Mouse (Mus musculus): Measurements from ENCODE around the gene Fmnl2.

DNA sequence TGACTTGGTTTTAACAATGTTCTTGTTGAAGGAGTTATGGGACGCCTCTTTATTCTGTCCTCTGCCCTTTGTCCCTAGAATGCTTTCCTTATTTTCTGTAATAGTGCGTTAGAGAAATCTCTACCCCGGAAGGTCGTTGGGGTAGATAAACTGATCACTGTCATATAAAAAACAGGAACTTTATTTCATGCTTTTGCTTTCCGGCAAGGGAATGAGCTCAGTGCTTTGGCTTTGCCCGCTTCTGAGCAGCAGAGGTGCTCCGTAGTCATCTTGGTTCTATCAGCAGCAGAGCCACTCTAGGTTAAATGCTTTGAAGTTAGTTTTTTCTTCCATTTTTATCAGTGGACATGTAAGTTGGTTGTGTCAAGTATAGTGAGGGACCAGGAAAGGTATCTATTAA lies 135.6 kb downstream of the Fmnl2 start:
- TF ChIP-seq POLR2A (IDR thresholded peaks at IDR 0.05; ENCODE audit: low read depth, low read length), result no peak
- no peak for TF ChIP-seq CTCF (IDR thresholded peaks at IDR 0.05; ENCODE audit: extremely low read depth, insufficient read depth, insufficient read length, insufficient replicate concordance)
